Mouse (Mus musculus) layer of hippocampus, postnatal 14 days (tissue): ENCODE data around the gene Dyrk2. TPM values are rescaled to one million over a fixed set of nuclear protein-coding genes. Genes with fewer than 3 reads are reported as not detected.

ENCODE experiments used
- DNase-seq, 2 experiments: peaks; one replicate each; pipeline ENCODE4 v3.0.0; 2021 to 2022; ENCODE audit warnings: low spot score in 2 of 2, mixed read lengths in 1 of 2
- long read RNA-seq, 2 experiments: library from polyadenylated mRNA; stranded (forward); transcript quantifications; one replicate each; pipeline ENCODE4 v2.0.0; 2021
- total RNA-seq, 2 experiments: library from RNA; stranded (reverse); gene quantifications; 2 replicates each; pipeline ENCODE4 v1.2.3; 2021

Dyrk2 gene
- 10 to 100 TPM; 65.0 TPM for total RNA-seq
- long read RNA-seq, experiment 1, full-length matches to known transcripts = 27 of 39 reads
- long read RNA-seq, experiment 1, partial matches to known transcripts = 0 of 39 reads
- long read RNA-seq, experiment 1, other reads (novel, unspliced or antisense) = 12 of 39 reads
- long read RNA-seq, experiment 2, full-length matches to known transcripts = 23 of 44 reads
- long read RNA-seq, experiment 2, partial matches to known transcripts = 1 of 44 reads
- long read RNA-seq, experiment 2, other reads (novel, unspliced or antisense) = 20 of 44 reads

DNA sequence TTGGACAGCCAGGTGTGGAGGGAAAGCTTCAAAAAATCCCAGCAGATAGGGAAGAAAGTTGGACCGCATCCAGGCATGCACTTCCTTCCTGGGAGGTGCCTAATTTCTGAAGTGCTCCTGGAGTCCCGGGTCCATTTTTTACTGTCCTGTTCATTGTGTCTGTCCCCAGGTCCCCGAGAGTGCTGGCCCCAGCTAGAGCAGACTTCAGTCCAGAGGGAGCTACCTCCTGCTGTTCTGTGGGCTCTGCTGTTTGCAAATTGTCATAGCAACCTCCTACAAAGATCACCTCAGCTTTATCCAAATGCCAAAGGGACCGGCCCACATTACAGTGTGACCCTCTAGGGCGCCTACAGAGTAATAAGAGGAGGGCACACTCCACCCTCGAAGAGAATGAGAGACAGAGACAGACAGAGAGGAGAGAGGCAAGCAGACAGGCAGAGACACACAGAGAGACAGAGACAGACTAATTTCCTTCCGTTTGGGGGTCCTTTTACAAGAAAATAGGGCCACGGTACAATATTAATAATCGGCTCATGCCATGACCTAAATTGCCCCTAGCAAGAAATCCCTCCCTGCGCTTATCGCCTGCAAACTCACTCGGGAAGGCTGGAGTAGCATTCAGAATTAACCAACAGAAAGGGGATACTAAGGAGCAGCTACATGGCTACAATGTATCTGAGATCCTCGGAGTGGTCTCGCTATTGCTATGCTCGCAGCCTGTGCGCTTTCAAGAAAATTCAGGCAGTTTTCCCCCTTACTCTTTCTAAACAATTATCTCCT, at the start of gene Dyrk2:
Gene Dyrk2 (minus strand): TSS at position 9 of the 780 bp plus-strand sequence.
- peak in 1 of 2 experiments; percentile 28 for DNase-seq

DNA sequence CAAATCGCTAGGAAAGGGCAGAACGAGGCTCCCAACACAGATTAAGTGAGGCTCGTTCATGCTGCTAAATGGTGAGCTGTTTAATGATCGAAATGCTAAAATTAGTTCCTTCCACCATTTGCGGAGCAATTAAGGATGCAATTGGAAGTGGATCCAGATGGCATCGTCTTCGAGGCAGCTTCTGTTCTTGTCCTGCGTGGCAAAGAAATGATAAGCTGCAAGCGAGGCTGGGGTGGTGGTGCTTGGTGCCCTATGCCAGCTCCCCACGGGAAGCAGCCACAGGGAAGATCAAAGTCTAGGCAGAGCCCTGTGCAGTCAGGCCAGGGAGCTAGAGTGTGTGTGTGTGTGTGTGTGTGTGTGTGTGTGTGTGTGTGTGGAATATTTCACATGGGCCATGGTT, 32.6 kb upstream of the Dyrk2 start:
- DNase-seq = peak; percentile 11 to 56

DNA sequence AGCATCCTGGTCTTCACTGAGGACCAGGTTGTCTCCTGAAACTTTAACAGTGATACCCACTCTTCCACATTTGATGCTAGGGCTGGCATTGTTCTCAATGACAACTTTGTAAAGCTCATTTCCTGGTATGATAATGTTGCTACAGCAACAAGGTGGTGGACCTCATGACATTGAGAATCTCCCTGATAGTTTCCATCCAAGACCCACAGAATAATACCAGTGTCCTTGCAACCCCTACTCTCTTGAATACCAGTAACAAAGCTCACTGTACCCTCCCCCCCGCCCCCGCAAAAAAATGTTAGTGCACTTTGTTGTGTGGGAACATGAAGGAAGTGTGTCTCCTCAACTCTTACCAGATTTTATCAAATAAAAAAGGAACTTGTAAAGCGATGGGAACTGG, 23.6 kb upstream of the Dyrk2 start:
- DNase-seq = no peak

DNA sequence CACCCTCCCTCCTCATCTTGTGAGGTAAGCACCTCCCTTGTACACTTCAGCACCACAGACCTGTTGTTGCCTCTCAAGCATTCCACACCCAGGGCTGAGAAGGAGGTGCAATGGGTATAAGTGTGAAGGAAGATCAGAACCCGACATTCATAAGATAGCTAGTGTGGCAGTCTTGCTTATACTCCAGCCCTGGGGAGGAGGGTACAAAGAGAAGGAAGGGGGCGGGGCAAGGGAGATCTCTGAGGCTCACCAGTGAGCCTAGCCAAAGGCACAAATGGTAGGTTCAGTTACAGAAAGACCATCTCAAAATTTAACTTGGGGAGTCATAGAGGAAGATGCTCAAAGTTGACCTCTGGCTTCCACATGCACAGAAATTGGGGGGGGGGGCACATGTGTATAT, 14.1 kb upstream of the Dyrk2 start:
- DNase-seq = no peak

DNA sequence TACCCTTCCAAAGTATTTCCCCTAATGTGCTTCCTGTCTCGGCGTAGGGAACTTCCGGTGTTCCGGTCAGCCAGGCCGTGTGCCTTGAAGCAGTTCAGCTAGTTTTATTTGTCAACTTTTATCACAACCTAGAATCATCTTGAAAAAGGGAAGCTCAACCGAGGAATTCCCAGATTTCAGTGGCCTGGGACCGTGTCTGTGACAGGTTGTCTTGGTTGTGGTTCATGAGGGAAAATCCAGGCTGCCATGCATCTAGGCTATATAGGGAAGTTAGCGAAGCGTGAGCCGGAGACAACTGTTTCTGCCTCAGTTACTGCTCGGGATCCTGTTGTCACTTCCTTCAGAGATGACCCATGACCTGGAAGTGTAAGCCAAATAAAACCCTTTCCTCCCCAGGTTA, 13.3 kb upstream of the Dyrk2 start:
- DNase-seq = no peak

DNA sequence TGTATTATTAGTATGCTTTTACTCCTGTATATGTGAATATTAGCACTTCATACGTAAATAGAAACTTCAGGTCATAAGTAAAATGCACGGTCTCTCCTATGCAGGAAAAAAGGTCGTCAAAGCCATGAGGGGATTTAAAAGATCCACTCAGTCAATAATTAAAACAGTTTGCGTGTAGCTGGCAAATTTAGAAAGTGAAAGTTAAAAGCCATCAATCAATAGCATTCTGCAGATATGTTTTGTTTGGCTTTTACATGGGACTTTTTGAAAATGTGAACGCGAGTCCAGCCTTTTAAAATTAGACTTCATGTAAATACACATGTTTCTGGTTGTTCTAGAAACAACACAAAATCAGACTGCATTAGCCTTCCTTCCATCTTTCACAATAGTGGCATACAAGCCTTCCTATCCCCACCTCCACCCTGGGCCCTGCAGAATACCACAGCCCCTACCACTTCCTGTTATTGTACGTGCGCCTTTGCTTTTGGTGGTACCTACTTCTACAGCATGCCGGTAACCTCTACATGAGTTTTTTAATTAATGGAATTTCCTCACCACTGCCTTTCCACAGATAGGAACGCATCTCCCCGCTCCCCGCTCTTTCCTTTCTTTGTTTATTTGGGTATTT, 12.4 kb upstream of the Dyrk2 start:
- DNase-seq = no peak

DNA sequence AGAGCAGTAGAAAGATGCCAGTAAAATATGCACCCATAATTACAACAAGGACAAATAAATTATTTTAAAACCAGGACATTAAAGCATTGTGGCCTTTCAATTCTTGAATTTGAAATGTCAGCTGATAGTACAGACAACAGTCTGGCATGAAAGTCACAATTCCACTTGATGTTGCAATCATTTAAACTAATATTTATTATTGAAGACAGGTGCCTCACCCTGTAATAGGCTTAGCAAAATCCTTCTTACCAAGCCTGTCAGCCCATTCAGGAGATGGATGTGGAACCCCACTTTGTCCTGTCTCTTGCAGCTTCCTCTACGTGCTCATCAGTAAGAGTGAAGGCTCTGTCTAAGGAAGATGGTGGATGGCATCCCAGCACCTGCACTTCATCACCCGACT, 10.8 kb upstream of the Dyrk2 start:
- DNase-seq = no peak

DNA sequence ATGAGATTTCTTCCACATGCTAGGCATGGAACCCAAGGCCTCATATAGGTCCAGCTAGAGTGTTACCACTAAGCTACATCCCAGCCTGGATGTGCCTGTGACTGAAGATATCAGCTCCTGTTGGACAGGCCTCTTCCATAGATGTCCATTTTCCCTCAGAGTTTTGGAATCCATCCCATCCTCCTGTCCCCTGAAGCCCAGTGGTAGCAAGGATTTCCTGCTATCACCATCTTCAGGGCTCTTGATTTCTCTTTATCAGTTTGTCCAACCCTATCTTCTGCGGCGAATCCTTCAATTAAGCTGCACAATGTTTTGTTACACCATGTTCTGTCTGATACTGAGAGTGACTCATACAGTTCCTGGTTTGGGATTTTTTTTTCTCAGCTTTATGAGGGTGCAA, 2.2 kb upstream of the Dyrk2 start:
- no peak for DNase-seq

DNA sequence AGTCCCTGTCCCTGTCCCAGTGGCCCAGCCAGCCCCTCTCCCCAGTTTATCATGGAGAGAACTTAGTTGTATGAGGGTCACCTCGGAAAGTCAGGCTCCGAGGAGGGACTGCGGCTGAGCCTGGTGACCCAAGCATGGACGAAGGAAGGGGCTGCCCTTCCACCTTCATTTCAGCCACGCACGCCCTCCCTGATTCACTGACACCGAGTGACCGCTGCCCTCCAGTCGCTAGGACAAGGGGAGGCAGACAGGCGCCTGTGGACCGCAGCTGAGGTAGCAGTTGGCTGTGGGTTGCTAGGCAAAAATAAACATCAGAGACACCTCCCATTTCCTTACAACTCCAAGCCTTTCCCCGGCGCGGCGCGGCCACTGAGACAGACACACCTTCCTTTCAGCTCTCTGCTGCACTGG, 413 bp downstream of the Dyrk2 start:
- DNase-seq = peak; percentile 47 to 56

DNA sequence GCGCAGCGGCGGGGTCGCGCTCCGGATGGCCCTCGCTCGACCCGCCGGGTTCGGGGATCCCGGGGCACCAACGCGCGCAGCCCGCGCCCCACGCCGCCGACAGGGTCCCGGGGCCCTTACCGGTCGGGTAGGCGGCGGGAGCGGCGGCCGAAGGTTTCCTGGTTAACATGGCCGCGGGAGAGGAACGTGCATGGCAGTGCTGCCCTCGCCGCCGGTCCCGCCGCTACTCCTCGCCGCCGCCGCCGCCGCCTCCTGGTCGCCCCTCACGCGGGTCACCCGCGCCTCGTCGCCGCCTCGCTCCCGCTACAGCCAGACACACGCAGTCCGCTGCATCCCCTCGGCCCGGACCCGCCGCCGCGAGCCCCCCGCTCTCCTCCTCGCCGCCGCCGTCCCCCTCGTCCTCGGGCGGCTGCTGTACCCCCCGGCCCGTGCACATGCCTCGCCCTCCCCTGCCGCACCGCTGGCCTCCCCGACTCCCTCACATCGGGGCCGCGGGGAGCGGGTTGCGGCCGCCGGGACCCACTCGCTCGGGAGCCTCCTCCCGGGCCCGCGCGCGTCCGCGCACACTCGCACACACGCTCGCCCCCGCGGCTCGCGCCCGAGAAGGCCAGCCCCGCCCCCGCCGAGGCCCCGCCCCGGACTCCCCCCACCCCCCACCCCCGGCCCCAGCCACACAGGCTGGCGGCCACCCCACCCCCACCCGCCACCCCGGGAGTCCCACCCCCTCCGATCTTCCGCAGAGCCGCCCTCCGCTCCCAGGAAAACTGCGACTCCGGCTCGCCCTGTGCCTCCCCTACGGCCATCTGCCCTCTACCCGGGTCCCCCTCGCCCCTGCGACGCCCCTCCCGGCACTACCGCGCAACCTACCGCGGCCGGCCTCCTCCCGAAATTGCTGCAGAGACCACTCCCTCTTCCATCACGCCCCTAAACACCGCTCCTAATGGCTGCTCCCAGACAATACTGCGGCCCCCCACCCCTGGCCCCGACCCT, 1.1 kb downstream of the Dyrk2 start:
- peak; percentile 78 to 84 for DNase-seq

DNA sequence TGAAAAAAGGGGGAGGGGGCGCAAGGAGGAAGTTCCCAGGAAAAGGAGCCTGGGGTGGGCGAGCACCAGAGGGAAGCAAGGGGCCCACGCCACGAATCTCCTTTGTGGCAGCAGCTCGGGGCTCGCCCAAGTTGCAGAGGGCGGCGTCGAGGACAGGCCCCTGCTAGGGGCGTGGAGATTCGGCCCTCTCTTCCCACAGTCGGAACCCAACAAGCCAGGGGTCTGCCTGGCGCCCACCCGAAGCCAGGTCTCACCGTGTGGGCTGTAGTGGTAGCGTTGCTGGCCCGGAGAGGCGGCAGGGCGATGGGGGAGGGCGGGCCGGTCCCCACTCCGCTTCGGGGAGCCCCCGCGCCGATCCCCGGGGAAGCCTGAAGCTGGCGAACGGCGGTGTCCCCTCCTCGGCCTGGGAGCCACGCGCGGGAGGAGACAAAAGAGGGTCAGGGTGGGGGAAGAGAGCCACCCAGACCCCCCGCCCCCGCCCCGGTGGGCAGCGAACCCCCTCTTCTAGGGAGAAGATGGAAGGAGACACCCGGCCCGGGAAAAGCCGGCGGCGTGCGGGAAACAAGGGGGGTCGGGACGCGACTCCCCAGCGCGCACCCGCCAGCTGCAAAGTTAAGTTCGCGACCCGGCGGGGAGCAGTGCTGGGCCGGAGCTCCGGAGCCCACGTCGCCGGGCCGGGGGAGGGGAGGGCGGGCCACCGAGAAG, 2.0 kb downstream of the Dyrk2 start:
- DNase-seq = peak; percentile 24 to 29

DNA sequence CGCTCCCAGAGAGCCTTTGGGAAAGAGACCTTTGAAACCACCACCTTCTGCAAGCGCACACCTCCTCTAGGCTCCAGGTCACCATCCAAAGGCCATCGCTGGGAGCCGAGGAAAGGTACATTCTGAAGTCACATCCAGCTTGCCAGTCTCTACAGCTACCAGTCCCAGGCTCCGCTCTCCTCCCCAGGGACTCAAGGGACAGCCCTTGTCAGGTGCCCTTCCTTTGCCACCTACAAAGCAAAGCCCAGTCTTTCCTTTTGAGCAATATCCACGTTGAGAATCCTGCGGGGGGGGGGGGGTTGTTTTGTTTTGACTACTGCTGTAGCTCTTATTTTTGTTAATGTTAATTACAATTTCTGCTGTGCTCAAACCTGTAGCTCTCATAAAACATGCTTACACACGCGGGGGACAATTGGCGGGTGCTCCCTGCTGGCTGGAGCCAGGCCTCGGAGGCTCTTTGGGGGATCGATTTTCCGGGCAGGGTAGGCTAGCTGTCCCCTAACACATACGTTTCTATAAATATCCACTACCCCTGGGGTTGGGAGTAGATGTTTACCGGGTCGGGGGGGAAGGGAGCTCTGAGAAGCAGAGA, 2.6 kb downstream of the Dyrk2 start:
- no peak for DNase-seq

DNA sequence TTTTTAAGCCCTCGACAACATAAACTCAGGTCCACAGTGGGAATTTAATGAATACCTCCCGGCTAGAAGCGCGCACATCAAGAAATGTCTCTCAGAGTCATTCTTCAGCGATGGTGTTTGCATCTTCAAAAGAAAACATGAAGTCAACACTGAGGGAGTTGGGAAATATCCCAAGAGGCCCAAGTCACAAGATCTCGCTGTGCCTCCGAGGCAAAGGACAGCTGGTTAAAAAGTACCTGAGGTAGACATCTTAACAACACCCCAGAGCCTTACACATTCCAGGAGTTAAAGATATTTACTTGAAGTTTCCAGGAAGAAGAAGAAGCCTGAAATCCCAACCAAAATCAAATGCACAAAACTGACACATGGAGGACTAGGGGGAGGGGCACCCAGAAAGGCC, 5.0 kb downstream of the Dyrk2 start:
- DNase-seq = no peak

DNA sequence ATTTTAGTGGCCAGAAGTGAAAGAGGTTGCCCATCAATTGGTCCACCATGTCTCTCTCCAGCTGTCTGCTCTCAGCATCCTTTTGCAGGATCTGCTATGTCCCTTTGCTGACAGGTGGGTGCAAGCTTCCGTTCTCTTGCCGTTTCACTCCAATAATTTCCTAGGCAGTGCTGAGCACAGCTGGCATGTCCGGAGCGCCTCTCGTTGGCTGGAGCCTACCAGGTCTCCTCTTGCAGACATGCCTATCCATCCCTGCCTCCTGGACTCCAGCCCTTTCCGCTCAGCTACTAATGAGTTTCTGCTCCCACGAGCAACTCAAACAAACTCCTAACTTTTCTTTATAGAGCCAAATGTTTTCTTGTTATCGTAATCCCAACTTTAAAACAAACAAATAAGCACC, 6.4 kb downstream of the Dyrk2 start:
- DNase-seq = no peak

DNA sequence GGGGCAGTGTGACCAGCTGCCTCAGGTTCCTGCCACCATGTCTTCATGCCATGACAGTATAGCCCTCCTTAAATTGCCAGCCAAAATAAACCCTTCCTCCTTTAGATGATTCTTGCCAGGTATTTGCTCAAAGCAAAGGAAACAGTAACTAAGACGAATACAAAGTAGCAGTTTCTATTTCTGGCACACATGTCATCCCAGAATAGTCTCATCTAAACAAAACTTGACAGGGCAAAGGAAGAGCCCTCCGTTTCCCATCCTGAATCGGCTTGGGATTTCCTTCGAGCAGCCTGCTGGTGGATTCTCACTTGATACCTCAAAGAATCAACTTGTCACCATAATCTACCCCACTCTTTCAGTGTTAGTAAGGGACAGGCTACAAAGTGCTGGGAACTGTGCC, 7.8 kb downstream of the Dyrk2 start:
- DNase-seq = no peak

DNA sequence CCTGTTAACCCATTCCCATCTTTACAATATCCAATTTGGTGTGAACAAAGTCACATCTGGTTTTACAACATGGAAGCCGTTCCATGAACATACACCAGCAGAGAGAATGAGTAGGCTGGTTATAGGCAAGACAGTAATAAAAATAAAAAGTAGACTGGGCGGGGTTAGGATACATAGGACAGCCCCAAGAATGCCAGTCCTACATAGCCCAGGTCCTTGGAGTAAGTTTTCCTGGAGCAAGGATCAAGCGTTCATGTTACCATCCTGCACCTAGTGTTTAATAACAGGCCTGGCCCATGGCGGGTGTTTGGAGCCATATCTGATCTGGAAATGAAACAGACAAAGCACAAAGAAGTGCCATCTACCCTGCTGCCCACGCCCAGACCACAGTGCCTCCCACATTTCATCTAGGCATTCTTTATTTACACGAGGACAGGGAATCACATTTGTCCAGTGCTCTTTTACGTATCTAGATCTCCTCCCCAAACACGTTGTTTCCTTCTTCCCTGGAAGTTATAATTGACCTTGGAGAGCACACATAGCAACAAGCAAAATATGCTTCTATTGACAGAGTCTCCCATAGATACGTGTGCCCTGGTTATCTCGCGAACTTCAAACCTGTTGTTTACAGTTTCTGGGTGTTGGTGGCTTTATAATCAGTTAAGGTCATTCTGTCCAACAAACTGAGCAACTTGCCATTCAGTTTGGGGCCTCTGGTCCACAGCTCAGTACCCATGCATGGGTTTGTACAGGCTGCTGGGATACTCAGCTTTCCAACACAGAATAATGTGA, 8.6 kb downstream of the Dyrk2 start:
- DNase-seq = no peak

DNA sequence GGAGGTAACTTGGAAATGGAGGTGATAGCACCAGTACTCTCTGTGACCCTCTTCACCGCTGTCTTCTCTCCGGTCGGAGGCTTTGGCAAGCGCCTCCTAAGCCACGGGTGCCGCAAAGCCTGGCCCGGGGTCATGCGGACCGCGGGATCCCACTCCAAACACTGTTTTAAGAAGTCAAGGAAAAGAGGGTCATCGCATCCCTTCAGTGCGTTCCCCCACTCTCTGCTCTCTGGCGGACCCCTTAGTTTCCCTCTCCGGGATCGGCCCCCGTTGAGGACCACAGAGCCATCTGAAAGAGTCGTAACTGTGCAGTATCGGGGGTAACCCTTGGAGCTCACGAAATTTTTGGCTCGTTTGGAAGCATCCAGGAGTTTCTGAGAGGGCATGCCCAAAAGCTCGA, 10.4 kb downstream of the Dyrk2 start:
- no peak for DNase-seq

DNA sequence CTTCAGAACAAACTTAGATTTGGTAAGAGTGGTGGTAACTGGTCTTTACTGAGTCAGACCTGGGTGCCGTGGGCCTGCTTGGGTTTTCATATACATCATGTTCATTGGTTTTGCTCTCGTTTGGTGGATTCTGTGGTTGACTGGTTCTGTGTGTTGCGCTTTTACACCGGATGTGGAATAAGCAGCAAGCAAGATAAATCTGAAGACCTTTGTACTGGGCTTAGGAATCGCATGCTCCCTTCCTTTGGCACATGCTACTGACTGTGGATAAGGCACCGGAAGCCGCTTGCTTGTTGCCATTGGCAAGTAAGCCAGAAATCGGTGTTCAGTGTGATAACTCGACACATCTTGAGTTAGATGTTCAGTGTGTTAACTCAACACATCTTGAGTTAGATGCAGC, 15.4 kb downstream of the Dyrk2 start:
- DNase-seq = no peak

DNA sequence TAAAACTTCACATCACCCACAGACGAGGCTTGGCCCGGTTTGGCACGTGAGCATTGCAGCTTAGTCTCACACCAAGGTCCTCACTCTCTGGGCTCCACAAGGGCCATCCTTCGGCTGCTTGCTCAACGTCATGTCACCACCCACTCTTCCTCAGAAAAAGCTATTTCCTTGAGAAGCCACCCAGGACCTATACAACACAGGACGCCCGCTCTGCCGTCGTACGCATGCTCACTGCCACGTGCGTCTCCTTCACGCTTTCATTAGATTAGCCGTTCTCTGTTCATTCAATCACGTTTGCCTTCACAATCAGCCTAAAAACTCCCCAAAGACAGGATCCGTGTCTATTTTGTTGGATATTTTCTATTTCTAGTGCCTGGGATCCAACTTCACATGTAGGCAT, 17.5 kb downstream of the Dyrk2 start:
- DNase-seq = no peak
